Mouse (Mus musculus) regulatory T cell (primary cell): Measurements from ENCODE around the gene Txnrd2.

Experiments used
- in situ Hi-C: fragments of 300-600 bp; cut with MboI, MseI; formaldehyde crosslinking; loops from one replicate; pipeline ENCODE4 v1.15.1; 2025; ENCODE audit warnings: high pct_unique_total_duplicates

Txnrd2 gene

DNA sequence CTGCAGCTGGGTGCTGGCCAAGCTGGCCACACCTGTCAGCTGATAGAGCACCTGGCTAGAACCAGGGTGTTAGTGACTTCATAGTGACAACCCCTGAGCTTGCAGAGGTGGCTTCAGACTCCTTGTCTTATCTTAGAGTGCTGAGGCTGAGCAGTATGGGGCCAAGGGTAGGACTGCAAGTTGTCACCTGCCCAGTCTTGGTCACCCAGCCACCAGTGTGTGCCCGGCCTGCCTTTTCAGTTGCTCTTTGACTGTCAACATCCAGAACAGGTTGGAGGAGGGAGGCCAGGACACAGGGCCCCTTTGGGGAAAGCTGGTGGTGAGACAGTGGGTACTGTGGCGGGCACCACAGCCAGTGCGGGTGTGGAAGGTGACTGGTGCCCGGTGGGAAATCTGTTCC lies 22.8 kb downstream of the Txnrd2 start:
- in situ Hi-C loops: loop anchor here (5.0 kb wide), 1 partner anchor 173 kb away; the partner anchor contains the start of gene Gp1bb

DNA sequence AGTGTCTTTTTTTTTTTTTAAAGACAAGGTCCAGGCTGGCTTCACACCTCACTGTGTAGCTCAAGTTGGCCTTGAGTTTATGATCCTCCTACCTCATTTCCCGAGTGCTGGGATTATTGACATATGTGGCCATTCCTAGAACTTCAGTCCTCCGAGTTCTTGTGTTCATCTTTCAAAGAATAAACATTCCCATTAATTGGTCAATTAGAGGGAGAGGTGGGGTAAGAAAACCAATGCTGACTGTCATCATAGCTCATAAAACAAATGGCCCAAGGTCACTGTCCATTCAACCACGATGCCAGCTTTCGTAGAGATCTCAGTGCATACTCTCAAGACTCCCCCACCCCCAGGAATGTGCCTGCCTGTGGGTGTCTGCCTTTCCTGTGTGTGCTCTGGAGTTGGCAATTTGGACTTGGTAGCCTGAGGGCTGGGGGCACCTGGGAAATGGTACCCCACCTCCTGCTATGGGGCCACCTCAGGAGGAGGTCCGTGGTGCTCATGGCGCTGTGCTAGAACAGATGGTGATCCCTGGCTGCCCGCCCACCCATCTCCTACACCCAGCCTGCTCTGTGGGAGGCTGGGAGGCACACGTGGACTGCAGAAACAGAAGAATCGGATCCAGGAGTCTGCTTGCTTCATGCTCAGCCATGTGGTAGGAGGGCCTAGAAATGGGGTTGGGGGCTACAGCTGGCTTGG lies 25.4 kb downstream of the Txnrd2 start:
- in situ Hi-C loops: no loop called here

DNA sequence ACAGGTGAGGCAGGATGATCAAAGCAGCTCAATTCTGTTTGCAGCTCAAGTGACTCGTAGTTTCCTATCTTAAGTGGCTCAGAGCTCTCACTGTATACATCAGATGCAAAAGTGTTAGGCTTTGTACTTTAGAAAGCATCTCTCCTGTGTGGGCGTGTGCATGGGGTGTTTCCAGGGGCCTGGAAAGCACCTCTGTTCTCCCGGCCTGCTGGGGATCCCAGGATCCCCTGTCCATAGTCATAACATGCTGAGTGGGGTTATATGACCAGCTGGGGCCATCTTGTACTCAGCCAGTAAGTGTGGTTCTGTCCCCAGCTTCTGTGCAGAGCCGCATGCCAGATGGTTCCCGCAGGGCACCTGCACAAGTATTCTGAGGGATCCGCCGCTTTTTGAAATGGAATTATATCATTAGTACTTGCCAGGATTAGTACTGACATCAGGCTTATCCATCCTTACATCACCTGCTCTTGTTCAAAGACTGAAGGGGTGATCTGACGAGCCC lies 26.2 kb downstream of the Txnrd2 start:
- in situ Hi-C loops: no loop called here

DNA sequence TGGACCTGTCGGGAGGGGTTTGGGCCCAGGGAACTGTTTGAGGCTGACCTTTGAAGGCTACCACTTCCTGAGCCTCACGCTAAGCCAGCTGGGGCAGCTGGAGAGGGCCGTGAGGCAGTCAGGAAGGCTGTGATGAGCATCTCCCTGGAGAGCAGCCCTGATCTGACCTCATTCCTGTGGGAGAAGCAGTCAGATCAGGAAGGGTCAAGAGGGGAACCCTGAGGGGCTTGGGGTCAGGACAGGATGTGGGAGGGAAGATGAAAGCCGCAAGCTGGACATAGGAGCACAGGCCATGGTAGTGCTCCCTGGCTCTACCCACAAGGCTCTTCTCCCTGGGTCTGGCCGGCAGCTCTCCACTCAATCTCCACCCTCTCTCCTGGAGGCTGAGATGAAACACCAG lies 27.7 kb downstream of the Txnrd2 start:
- in situ Hi-C loops: no loop called here

DNA sequence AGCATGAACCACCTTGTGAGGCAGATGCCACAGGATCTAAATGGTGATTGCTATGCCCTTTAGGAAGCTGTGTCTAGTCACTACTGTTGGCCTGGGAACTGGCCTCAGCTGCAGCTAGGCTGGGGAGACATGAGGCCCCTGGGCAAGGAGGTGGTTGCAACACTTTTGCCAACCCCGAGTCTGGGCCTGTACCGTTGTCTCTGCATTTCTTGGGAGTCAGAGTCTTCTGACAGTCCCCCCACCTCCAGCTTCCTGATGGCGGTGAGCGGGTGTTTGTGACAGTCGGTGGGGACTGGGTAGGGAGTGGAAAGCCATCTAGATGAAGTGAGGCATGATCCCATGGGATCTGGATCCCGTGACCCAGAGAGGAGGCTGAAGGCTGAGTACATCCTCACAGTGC lies 29.2 kb downstream of the Txnrd2 start:
- in situ Hi-C loops: no loop called here

DNA sequence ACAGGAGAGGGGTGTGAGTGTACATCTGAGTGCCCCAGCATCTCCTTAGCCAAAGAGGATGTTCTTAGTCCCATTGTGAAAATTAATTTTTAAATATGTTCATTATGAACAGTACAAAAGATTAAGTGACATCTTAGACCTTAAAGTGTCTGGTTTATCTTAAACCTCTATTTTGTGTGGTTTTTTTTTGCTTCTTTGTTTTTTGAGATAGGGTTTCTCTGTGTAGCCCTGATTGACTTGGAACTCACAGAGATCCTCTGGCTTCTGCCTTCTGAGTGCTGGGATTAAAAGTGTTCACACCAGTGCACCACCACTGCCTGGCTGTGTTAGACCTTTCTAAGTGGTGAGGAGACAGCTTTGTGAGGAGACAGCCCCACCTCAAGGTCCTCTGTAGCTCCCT lies 32.5 kb downstream of the Txnrd2 start:
- in situ Hi-C loops: no loop called here

DNA sequence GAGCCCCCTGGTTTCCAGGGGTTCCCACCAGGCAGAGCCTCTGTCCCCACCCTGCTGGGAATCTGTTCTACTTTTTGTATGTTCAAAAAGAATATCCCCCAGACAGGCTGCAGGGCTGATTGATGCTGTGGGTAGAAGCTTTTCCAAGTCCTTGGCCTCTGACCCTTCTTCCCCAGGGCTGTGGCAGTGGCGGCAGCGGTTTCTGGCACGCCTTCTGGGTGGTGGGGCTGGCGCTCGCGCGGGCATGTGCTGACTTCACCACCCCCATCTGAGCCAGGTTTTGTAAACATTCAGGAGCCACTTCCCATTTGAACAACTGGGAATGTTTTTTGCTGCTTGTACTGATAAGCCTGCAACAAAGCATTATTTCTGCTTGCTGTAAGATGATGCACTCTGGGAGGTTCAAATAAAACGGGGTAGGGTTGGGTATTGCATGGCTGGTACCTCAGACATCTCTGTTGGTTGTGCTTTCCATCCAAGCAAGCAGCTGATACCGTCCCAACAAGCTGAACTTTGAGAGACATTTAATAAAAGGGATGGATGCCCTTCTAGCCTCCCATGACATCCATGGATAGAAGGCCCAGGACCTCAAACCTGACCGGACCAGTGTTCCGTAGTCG lies 33.3 kb downstream of the Txnrd2 start:
- in situ Hi-C loops: no loop called here

DNA sequence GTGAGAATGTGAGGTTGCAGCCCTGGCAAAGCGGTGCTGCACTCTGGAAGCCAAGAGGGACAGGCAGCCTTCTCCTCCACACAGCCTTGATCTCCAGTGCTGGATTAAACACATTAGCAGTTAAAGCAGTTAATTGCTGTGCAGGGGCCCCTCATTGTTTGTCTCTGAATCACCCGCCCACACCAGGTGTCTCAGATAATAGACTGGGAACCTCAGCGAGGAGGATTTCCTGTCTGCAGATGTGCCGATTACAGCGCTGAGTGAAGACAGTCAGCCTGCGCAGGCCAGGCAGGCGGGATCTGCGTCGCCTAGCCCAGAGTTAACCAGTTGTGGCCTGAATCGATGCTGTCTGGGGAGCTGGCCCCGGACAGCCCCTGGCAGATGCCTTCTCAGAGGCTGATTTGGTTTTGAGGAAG lies 33.8 kb downstream of the Txnrd2 start:
- in situ Hi-C loops: no loop called here

DNA sequence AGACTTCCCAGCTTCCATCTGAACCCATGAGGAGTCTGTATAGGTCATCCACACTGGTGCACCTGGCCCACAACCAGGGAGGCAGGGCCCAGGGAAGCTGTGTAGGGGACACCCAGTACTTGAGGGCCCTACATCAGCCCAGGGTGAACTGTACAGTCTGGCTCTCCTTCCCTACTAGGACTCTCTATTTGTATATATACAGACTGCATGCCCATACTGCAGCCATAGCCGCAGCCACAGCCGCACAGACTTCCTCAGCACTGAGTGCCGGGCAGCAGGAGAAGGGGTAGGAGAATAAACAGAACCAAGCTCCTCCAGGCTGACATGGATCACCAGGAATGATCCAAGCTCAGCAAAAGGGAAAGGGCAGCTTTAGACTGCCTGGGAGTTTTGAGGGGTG lies 34.6 kb downstream of the Txnrd2 start:
- in situ Hi-C loops: no loop called here

DNA sequence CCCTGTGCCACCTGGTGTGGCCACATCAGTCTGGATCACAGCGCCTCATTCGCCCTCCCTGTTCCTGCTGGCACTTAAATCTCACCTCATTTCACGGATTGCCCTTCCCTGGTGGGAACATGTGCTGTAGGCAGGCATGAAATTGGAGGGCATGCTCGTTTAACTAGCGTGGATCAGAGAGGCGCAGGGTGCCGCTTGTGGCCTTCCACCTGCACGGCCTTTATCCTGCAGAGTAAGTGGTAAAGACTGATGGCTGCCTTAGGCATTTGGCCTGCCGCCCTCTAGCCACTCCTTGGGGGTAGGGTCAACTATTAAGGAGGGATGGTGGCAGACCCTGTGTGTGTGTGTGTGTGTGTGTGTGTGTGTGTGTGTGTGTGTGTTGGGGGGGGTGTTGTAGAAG lies 35.8 kb downstream of the Txnrd2 start:
- in situ Hi-C loops: no loop called here

DNA sequence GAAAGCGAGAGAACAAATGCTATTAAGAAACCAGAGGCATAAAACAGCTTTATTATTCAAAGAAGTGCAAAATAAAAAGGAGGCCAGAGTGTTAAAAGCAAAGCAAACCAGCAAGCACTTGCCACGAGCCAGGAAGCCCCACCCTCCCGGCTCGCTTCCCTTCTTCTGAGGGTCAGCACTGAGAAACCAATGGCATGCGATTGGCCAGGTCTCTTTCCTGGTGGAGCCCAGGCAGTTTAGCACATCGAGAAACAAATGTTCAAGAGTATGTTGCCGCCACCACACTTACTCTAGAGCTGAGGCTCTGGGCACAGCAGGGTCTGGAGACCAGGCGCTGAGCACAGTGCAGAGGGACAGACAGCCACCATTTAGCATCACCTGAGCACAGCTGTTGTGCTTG lies 36.4 kb downstream of the Txnrd2 start:
- in situ Hi-C loops: no loop called here

DNA sequence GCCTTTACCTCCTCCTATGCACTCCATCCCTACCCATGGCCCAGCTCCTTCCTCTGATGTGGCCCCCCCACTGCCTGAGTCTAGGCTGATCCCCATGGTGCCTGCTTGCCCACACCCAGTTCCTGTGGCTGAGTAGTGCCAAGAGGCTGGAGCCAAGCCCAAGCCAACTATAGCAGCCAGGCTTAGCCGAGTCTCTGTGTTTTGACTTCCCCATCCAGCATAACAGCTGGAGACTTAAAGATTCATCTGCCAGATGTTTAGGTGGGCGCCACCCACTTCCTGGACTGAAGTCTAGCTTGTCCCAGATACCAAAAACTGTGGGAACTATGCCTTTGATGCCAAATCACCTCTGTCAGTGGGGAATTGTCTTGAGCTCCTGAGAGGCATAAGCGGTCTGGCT lies 38.1 kb downstream of the Txnrd2 start:
- in situ Hi-C loops: no loop called here

DNA sequence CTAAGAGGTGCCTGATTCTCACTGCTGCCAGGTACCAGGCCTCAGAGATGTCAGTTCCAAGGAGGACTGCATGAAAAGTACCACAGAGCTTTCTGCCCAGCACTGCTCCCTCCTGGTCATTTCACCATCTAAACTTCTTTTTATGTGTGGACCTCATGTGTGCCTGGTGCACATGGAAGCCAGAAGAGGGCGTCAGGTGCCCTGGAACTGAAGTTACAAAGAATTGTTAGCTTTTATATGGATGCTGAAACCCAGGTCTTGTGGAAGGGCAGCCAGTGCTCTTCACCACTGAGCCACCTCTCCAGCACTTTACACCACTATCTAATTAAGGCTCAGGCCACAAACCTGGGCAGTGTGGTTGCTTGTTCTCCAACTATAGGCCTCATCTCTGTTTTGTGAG lies 44.6 kb downstream of the Txnrd2 start:
- in situ Hi-C loops: no loop called here

DNA sequence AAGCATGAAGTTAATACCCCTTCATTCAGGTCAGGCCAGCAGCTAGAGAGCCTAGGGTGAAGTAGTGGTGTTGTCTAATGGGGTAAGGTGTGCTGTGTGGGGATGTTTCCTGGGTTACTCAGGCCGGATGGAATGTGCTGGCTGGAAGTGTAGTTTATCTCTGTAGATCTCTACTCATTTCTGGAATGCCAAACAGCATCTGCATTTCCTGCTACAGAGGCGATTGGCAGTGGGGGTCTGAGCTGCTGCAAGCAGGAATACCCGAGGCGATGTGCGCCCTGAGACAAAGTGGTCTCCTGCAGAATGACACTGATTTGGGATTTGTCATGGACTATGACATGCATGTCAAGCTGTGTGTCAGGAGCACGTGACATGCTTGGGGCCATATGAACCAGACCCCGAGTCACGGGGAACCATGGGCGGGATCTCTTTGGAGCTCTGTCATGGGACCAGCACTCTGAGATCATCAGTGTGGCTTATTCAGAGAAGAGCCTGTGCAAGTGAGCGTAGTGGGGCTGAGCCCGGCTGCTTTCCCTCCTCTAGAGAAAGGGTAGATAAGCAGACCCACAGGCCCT lies 45.3 kb downstream of the Txnrd2 start:
- in situ Hi-C loops: no loop called here

DNA sequence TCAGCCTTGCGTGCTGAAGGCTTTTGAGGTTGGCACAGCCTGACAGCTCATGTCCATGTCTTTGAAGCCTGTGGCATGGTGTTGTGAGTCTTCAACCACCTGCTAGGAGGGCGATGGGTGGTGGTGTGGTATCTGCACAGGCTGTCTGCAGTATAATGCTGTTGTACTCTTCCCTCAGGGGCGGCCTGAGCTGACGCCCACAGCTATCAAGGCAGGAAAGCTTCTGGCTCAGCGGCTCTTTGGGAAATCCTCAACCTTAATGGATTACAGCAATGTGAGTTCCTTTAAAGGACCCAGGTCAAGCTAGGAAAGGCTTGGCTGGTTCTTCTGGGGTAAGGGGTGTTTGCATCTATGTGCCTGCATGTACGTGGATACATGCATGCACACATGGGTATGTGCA lies 45.8 kb downstream of the Txnrd2 start:
- in situ Hi-C loops: no loop called here

DNA sequence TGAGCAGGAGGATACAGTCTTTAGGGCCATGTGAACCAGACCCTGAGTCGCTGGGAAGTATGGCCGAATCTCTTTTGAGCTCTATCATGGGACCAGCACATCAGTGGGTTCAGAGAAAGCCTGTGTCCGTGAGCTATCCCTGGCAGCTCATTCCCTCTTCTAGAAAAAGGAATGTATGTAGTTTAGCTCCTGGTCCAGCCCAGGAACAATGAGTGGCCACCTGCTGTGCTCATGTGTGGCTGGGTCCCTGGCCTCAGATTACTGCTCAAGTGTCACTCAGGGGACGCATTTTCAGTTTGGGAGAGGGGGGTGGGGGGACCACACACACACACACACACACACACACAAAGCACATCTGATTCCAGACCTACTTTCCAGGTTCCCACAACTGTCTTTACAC lies 46.2 kb downstream of the Txnrd2 start:
- in situ Hi-C loops: no loop called here

DNA sequence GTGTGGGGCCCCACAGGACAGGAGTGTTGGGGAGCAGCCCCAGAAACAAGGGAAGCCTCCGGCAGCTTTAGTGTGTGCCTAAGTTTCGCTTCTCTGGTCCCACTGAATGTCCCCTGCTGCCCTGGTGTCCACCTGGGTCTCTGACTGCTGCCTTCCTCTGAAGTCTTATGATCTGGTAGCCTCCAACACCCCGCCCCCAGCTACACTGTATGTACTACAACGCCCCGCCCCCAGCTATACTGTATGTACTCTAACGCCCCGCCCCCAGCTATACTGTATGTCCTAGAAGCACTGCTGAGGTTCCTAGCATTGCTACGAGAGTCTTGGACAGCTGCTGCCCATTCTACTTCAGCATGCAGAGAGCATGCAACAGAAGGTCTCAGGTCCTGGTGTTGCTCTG lies 46.8 kb downstream of the Txnrd2 start:
- in situ Hi-C loops: no loop called here

DNA sequence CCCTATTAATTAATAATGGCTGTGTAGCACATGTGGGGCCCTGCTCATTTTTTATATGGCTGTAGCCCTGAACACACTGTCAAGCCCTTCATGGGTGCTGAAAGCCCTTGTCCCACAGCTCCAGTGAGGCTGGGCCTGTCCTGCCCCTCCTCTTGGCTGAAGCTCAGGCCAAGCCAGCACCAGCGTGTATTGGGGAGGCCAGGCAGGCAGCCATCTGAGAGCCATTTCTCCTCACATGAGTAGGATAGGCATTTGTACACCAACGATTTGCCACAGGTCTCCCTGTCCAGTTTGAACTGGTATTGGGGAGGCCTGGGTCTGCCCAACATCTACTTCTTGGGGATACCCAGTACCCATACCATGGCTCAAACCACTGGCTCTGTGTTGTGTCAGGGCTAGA lies 47.8 kb downstream of the Txnrd2 start:
- in situ Hi-C loops: no loop called here

DNA sequence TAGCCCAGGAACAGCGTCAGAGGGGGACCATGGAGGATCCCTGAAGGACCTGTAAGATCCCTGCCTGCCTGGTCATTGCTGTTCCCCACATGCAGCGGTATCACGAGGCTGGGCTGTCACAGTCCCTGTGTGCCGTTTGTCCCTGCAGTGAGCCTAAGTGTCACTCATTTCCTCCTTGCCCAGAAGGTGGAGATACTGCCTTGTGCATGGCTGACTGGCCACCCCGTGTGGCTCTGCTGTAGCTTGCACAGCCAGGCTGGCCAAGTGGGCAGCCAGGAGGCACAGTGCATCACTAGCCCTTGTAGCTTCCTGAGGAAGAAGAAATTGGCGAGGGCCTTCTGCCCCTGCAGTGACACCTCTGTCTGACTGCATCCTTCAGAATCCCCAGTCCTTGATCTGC lies 51.8 kb downstream of the Txnrd2 start:
- in situ Hi-C loops: no loop called here

DNA sequence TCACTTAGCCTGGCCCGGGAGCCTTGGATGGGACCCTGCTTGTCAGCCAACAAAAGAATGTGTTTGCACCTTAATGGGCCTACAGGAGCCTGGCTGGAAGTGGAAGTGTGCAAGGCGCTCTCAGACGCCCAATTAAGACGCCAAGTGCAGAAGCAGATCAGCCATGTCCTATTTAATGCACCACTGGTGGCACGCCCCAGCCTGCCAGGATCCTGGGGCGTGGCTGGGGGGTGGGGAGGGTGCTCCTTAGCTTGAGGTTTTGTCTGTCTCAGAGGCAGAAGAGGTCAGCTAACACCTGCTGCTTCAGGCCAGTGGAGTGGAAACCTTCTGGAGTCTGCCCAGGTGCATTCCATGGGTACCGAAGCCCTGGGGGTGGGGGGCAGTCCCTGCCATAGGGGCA lies 53.5 kb downstream of the Txnrd2 start:
- in situ Hi-C loops: no loop called here

DNA sequence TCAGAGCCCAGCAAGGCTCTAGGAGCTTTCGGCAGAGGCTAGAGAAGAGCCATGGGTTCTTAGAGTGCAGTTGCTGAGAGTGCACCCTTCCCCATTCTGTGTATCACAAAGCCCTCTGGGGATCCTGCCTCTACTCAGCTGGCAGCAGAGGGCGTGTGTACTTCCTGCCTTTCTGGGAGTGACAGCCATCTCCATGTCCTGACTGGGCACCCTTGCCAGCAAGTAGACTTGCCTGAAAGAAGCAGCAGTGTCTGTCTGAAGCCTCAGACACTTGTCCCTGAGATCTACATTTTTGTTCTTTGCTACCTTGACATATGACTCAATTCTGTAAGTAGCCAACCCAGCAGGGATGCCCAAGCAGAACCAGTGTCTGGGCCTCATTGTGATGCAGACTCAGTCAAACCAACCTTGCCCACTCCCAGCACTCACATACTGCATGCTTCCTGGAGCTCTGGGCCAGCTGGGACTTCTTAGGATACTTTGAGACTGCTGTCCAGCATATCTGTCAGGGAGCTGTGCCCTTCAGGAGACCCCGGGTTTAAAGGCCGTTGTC lies 54.8 kb downstream of the Txnrd2 start:
- in situ Hi-C loops: no loop called here

DNA sequence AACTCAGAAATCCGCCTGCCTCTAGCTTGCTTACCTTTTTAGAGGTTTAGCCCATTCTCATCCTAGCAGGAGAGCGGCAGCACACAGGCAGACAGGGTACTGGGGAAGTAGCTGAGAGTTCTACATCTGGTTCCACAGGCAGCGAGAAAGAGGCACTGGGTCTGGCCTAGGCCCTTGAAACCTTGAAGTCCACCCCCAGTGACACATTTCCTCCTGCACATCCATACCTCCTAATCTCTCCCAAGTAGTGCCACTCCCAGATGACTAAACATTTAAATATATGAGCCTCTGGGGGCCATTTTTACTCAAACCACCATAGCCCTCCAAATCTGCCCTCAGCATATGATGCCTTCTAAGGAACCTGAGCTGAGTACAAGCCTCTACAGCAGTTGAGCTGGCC lies 56.2 kb downstream of the Txnrd2 start:
- in situ Hi-C loops: no loop called here

DNA sequence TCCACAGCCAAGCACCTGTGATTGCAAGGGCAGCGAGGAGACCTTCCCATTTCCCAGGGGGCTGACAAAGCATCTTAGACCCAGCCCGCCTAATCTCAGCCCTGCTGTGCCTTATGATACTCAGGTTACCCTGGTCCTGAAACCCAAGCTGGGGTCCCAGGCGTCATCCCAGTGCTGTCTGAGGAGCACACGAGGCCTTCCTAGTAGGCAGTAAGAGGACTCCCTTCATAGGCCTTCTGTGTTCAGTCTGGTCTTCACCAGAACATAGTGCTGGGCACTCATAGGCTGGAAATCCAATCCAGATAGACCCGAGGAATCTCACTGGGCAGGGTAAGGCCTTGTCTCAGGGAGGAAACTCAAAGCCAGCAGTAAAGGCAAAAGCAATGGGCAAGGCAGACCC lies 57.7 kb downstream of the Txnrd2 start:
- in situ Hi-C loops: no loop called here
